Mouse (Mus musculus) spleen, adult 12 weeks (tissue): ENCODE measurements around the gene Gm4884.
"Not testable (repeated sequence)": the region's sequence is repeated elsewhere in the genome, so short reads cannot be mapped to it uniquely, and the experiment has no call there.

Source experiments
- DNase-seq: peaks from one replicate; pipeline ENCODE4 v3.0.0; 2022; ENCODE audit warnings: low spot score

The Gm4884 gene

DNA sequence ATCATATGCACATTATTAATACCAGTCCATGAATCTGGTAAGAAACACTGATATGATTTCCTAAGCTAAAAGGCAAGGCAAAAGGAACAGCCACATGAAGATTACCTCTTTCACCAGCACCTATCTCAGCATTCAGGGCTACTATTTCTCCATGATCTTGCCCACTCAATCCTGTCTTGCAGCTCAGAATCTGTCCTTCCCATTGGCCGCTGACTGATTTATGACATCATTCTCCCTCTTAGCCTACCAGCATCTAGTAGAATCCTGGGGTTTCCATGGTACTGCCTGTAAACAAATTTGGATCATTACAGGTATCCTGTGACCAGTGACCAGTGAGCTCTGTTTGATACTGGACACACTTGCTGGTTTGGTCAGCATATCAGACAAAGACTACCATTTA, at the start of gene Gm4884:
Gene Gm4884 (plus strand): TSS at position 301 of the 400 bp plus-strand sequence.
- not testable (repeated sequence) for DNase-seq

DNA sequence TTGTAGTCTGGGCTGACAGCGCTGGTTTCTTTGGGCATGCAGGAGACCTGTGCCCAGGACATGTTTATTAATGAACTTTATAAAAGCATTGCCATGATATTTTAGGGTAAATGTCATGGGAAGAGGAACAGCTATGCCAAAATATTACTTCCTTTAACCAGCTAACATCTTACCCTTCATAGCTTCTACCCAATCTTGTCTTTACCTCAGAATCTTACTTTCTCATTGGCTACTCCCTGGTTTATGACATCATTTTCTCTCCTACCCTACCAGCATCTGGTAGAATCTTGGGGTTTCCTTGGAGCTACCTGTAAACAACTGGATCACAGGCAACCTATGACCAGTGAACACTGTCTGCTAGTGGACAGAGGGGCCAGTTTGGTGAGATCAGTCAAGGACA, 45.3 kb upstream of the Gm4884 start, which contains the start of gene 4930433I11Rik:
Gene 4930433I11Rik (plus strand): TSS at position 301 of the 400 bp plus-strand sequence.
- no peak for DNase-seq

DNA sequence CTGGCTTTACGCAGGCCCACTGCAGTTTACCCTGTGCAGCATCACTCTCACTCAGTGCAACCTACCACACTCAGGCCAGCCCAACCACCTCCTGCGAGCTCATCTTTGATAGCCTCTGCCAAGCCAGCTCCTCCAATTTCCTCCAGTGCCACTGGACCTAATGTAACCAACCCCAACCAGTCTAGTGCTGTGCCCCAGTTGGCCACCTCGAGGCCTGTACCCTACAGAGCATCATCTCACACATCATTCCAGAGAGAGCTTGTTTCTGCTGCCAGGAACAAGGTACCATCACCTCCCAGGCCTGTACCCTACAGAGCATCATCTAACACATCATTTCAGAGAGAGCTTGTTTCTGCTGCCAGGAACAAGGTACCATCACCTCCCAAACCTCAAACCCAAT, 11.5 kb downstream of the Gm4884 start:
- not testable (repeated sequence) for DNase-seq
